Mouse (Mus musculus) small intestine, adult 2 months (tissue): ENCODE data around the gene Cdh4.

ENCODE experiments used
- CTCF ChIP-seq: fragments of 200-500 bp; IDR thresholded peaks from 2 replicates; pipeline ENCODE4 v1.5.1; 2012; ENCODE audit warnings: low read depth, mild to moderate bottlenecking, control low read depth, inconsistent platforms, low read length, moderate library complexity, mixed read lengths; ENCODE audit not compliant: insufficient replicate concordance, insufficient read length; ENCODE audit errors: extremely low read depth
- POLR2A ChIP-seq: fragments of 200-500 bp; IDR thresholded peaks from 2 replicates; pipeline ENCODE4 v1.6.1; 2012; ENCODE audit warnings: low read depth, mild to moderate bottlenecking, control low read depth, inconsistent platforms, low read length, moderate library complexity

DNA sequence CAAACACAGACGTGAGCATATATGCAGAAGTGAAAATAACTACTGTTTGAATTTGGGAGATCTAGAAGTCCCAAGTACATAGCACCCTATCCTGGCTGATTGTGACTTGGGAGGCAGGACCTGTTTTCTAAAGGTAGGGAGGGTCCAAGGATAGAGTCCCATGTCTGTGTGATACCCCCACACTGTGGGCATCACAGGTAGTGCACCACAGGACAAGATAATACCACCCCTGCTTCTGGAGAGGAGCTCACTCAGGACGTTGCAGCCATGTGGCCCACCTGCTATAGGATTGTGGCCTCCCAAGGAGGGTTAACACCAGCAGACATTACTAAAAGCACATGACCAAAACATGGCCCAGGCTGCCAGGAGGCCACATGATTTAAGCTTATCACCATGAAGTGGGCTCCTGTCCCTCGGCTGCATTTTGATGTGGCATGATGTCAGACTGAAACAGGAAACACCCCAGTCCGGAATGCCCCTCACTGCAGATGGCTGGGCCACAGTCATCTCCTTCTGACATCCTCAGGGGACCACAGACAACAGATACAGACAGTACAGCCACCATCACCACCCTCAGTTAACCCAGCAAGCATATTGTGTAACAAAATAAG lies 280.6 kb downstream of the Cdh4 start:
- TF ChIP-seq CTCF, result no peak
- TF ChIP-seq POLR2A, result no peak
